Mouse (Mus musculus) monocyte, adult 5-6 weeks (primary cell): ENCODE data around the gene Plagl1. TPM values are rescaled to one million over a fixed set of nuclear protein-coding genes. Genes with fewer than 3 reads are reported as not detected.
"Not testable (repeated sequence)": the region's sequence is repeated elsewhere in the genome, so short reads cannot be mapped to it uniquely, and the experiment has no call there.

Experiments
- ATAC-seq: fragments of 153-309, 156-312 bp; replicated peaks from 2 replicates; pipeline ENCODE4 v1.8.0; 2017; ENCODE audit warnings: mild to moderate bottlenecking; ENCODE audit not compliant: low TSS enrichment, insufficient number of reproducible peaks, severe bottlenecking, poor library complexity, low FRiP score
- total RNA-seq: library from RNA; stranded (forward); fragments of 200-1000, 200-491, 200-594 nt; gene quantifications from 3 replicates; pipeline ENCODE4 v1.2.3, GENCODE M21; 2017

Gene Plagl1
- 0.43 to 1.8 TPM in 2 of 3 replicates, not detected in the other for total RNA-seq

DNA sequence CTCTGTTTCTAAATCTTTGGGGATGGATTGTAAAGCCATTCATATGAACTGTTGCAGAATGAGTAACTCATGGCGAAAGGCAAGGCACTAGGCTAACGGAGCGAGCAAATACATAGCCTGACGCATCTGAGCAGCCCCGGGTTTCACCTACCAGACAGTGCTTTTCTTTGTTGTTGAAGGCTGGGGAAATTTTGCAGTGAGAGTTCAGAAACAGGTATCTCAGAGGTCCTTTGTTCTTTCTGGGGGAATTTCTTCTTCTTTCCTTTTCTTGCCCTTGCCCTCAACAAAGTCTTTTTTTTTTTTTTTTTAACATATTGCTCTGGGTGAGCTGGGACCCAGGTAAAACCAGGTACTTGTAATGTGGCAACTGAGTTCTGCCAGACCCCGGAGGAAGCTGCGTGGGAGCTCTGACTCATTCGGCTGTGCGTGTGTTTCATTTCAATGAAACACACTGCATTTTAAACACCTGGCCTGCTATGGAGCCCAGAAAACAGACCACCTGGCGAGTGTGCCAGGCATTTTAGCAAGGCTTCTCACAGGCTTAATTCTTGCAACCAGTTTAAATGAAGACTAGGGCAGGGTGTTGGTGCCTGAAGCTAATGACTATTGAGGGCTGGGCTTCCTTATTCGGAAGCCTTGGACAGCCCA, at the start of gene Plagl1:
Gene Plagl1 (plus strand): TSS at position 484 of the 648 bp plus-strand sequence.
- no peak for ATAC-seq

DNA sequence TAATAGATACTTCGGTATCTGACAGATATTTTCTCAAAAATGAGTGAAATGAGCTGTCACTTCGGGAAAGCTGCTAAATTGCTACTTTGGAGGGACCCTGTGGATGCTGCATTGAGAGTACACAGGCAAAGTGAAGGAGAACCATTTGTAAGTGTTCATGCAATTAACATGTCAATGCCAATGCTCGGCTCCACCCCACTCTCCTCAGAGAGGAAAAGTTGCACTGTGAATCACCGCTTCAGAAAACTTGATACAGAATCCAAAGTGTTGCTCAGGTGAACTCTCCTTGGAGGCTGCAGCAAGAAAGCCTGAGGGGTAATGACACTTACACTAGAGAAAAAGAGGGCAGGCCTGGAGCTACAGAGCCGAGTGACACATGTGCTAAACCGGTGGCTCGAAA, 46.3 kb upstream of the Plagl1 start:
- no peak for ATAC-seq

DNA sequence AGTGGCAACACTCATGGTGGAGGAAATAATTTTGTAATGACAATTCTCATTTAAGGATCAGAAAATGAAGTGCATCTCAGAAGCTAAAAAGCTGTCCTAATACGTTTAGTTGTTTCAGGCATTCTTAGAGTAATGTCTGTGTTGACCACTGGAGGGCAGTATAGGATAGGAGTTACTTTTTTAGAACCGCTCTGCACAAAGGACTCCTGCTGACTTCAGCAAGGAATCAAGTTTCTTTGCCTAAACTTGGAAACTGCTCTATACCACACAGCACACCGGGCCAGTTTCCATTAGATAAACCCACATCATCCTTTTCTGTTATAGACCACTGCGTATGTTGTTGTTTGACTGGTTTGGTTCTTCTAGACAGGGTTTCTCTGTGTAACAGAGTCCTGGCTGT, 43.7 kb upstream of the Plagl1 start:
- peak; percentile 64 for ATAC-seq

DNA sequence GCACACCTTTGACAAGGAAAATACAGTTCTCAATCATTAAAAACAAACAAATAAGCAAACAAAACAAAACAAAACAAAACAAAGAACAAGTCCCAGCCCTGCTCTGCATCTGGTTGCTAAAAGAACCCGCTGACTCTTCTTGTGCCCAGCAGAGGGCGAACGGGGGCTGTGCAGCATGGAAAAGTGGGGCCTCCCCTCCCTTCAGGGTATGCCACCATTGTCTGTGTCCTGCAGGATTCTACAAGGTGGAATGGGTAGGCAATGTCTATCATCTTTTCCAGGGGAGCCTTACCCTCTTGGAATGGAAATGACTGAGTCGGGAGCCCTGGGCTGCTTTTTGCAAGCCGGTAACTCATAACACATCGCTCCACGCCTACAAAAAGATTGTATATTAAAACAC, 41.8 kb upstream of the Plagl1 start:
- no peak for ATAC-seq

DNA sequence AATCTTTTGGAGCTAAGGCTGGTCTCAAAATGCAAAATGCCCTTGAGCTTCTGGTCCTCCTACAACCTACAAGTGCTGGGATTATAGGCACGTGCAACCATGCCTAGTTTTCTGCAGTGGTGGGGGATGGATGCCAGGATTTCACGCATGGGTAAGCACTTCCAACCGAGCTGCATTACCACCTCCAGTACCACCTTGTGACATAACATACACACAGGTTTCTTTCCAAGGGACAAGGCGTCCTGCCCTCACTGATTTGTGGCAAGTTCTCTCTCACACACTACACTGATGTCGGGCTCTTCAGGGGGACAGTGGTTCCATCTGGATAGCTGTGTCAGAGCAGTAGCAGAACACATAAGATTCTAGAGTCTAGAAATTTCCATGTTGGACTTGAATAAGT, 41.3 kb upstream of the Plagl1 start:
- no peak for ATAC-seq

DNA sequence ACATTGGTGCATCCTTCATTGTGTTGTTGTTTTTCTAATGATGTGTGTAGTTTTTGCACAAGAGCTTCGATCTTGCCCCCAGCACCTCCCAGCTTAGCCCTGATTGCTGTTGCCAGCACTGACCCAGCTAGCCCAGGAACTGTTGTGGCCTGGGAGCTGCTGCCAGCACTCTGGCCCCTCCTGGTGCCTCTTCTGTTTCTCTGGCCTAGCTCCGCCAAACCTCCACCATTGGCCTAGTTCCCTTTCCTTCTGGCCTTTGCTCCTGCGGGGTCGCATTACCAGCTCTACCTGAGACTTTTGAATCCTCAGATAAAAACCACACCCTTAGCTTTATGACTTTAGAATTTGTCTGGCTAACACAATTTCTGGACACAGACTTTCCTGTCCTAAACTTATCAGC, 38.2 kb upstream of the Plagl1 start:
- no peak for ATAC-seq

DNA sequence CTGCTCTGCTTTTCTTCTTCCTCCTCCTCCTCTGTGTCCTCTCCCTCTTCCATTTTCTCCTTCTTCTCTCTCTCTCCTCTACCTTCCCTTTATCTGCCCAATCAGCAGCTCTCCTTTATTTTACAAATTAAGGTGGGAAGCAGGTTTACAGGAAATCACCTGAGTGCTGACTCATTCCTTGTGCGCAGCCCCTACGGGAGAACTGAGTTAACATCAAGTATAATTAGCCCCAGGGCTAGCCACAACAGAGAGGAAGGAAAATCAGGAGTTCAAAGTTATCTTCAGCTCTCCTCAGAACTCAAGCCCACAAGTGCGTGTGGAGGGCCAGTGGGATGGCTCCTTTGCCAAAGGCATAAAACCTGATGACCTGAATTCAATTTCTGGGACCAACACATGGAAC, 36.3 kb upstream of the Plagl1 start:
- not testable (repeated sequence) for ATAC-seq

DNA sequence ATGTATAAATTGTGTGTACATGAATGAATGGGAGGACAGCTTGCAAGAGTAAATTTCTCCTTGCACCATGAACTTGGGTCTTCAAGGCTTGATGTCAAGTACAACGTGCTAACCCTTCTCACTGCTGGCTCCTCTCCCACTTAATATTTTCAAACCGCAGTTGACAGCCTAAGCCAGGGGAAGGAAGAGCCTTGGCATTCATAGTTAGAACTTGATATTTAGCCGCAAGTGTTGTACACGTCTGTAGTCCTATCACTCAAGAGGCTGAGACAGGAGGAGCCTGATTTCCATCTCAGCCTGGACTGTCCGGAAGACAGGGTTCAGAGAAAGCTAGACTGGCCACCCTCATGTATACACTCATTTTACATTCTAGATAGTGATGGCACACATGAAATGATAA, 32.6 kb upstream of the Plagl1 start:
- no peak for ATAC-seq

DNA sequence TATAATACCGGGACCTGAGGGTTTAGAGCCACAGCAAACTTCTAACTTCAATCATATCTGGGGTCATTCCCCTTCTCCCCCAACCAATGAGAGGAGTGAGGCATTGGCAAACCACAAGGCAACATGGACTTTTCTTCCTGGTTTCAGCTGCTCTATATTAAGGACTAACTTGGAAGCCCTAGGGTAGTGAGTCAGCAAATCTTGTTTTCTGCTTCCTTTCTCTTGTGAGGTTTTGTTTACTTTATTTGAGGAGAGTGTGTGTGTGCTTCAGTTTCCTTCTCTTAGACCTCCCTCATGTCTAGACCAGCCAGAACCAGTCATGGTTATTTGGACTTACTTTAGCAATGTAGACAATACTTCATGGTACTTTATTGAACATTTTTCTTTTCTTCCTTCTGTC, 32.1 kb upstream of the Plagl1 start:
- no peak for ATAC-seq

DNA sequence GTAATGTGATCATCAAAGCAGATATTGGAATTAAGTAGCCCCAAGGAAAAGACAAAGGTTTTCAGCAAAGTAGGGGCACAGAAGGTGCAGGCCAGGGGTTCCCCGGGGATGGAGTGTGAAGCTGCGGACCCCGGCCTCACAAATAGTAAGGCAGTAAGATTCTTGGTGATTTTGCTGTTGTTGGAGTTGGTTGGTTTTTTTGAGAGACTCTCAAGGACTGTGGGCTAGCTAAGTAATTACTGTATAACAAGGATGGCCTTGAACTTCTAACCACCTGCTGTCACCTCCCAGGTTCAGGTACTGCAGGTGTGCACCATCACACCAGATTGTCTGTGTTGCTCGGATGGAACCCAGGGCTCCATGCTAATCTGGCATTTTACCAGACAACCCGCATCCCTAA, 30.9 kb upstream of the Plagl1 start:
- ATAC-seq = no peak

DNA sequence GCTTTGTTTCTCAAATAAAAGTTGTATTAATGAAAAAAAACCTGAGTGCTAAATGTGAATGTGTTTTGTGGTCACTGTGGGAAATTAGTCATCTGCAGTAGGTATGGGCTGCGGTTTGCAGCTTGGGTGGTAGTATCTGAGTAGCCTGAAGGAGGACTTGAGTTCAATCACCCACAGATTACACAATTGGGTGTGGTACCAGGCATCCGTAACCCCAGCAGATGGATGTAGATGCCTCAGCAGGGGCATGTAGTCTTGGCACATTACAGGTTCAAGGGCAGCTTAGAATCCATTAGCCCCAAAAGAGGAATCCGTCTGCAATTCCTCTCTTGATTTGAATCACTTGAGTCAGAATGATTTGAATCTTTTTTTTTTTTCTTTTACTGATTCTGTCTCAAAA, 25.0 kb upstream of the Plagl1 start:
- no peak for ATAC-seq

DNA sequence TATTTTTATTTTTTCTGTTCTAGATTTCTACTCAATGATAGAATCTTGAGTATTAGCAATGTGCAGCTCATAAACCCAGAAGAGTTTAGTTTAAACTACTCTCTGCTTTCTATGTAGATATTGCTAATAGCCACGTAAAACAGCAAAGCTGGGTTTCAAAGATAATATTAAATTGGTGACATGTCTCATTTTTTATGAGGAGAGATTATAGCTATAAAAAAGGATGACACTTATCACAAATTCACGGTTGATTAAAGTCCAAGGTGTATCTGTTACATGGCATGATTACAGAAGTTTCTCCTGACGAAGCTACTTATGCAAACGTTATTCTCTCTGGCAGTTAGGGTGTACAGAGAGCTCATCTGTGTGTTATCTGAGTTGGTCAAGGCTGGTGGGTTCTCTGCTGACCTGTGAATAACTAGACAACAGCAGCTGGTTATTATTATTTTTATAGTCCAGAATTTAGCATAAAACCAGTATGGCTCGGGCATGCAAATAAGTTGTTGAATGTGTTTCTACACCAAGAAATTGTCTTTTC, 20.6 kb upstream of the Plagl1 start:
- no peak for ATAC-seq

DNA sequence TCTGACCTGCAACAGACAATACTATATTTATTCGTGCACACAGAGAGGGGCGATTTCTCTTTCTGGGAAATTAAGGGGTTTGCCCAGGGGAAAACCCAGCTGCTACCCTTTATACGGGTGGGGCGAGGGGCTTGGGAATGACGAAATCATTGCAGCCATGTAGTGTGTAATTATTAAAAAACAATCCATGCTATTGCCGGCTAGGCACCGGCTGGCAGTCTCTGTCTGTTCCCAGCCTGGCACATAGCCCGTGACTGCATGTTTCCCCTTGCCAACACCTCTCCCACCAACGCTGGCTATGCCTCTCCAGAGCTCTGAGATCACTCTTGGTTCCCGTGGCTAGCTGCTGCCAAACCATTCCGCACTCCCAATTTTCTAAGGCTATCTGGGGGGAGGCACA, 15.6 kb upstream of the Plagl1 start:
- ATAC-seq = no peak

DNA sequence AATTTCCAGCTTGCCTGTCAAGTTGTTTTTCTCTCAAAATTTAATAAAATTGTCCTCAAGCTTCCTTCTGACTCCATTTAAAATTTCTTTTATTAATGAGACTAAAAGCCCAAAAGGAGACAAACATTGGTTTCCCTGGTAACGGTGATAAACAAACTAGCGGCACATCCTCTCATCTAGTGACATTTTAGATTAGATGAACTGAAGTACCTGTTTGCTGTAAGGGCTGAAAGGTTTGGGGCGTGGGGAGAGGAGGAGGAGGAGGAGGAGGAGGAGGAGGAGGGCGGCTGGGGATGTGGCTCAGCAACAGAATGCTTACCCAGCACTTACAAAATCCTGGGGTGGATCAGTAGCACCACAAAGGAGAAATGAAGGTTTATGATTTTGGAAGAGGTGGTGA, 12.5 kb upstream of the Plagl1 start:
- ATAC-seq = no peak

DNA sequence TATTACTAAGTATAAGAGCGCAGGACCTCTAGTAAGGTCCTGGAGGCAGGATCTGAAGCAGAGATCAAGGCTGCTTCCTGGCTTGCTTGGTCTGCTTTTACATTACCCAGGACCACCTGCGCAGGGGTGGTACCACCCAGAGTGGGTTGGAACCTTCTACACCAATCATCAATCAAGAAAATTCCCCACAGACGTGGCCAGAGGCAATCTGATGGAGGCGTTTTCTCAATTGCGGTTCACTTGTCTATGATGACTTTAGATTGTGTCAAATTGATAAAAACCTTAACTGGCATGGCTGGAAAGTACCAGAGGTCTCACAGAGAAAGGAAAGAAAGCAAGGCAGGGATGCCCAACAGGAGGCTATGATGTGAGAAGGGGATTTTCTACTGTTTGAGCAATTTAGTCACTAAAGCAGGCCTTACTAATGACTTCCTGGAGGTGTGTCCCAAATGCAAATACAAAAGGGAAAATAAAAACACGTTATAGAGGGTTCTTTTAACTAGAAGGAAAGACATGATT, 3.4 kb upstream of the Plagl1 start:
- ATAC-seq = no peak

DNA sequence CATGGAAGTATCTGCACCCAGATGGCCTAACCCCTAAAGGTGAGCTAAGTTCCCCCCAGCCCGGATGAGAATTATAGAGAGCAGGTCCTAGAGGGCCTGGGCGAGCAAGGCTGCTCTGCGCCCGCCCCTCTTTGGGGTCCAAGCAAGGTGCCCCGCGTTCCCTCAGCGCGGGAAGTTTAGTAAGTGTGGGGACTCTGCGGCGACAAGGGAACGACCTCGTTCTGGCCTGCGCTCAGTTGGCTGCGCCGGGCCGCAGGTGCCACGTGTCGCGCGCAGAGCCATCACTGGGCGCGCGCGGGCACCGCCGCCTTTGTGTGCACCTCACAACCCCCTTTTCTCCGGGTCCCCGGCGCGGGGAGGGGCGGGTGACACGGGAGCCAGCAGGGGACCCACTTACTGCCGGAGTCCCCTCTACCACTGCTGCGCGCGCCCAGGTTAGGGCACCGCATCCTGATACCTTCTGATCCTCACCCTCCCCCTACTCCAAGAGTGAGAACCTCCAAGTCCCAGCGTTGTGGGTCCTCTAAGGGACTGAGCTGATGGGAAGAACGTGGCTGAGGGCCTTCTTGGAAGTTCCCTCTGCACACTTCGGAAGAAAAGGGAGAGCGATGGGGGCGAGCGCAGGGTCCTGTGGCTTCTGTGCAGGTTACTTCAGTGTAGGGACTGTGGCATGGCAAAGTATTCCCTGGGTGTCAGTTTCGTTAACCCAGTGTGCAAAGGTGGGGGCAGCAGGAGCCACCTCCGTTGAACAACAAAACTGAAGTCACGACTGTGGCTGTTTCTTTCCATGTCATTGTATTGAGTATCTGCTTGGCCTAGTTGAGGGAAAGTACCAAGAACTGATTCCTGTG, 742 bp downstream of the Plagl1 start:
- ATAC-seq = no peak

DNA sequence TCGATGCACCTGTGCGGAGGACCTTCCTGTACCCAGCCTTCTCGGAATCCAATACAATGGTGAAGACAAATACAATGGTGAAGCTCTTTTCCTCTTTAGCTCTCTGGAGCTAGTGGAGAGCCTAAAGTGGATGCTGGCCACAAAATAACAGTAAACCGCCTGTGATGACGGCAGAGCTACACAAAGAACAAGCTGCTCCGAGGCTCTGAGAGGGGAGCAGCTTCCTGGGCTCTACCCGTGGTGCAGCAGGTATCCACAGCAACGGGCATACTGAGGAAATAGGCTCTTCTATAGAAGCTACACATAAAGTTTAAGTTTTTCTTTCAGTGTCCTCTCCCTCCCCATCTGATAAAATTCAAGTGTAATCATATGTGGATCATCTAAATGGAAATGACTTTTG, 2.1 kb downstream of the Plagl1 start:
- no peak for ATAC-seq

DNA sequence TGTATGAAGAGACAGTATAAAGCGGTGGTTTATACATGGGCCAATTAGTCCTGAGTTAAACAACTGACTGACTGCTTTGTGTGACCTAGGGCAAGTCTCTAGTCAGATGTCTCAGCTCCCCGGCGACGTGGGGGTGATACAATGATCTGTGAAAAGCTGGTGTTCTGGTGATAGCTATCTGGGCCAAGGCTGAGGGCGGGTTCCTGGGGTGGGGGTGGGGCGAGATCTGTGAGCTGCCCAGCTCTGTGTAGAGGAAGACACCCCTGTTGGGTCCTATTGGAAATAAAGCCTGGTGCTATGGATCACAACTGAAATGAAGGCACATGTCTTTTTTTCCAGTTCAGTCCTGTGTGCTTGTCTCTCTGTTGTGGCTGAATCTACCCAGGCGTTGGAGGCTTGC, 3.2 kb downstream of the Plagl1 start:
- no peak for ATAC-seq

DNA sequence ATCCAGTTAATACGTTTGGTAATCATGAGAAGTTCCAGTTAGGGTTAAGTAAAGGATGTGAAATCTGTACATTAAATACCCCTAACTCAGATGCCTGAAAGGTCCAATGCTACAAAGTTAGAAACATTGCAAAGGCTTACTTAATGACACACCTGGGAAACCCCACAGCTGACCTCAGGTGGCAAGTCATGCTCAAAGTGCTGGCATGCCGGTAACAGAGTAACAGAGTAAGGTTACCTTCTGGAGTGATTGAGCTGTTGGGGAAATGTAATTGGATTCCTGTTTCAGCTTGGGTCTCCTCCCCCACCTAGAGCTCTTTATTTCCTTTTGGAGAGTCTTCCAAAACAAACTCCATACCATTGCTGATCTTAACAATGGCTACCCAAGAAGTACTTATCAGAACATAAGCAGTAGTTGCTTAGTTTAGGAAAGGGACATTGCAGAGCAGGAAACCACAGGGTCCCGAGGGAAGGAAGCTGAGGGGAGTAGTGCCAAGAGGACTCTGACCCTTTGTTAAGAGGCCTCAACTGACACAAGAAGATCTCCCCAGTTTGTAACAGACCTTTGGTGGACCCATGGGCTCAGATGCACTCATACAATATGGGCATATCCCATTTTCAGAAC, 4.9 kb downstream of the Plagl1 start:
- ATAC-seq = no peak
